Mouse (Mus musculus) intestine, embryonic 15.5 days (tissue): ENCODE results near the gene Fbxw26. TPM values are rescaled to one million over a fixed set of nuclear protein-coding genes. Genes with fewer than 3 reads are reported as not detected.
"Not testable (repeated sequence)": the region's sequence is repeated elsewhere in the genome, so short reads cannot be mapped to it uniquely, and the experiment has no call there.

Experiments used
- ATAC-seq: fragments of 200-750 bp; cut with Nextera tagmentation; 2 replicates; pipeline ENCODE4 v1.8.0; 2017; ENCODE audit warnings: moderate TSS enrichment, moderate library complexity
- H3K27ac ChIP-seq: fragments of 300-500 bp; sonication (generic); 2 replicates; pipeline ENCODE4 v1.5.1; 2015; ENCODE audit warnings: mild to moderate bottlenecking, inconsistent platforms
- H3K27me3 ChIP-seq: fragments of 300-500 bp; sonication (generic); replicated peaks from 2 replicates; pipeline ENCODE4 v1.6.1; 2015; ENCODE audit warnings: inconsistent platforms
- H3K36me3 ChIP-seq: fragments of 300-500 bp; sonication (generic); 2 replicates; pipeline ENCODE4 v1.6.1; 2015; ENCODE audit warnings: inconsistent platforms
- H3K4me1 ChIP-seq: fragments of 300-500 bp; sonication (generic); replicated peaks from 2 replicates; pipeline ENCODE4 v1.6.1; 2015; ENCODE audit warnings: inconsistent platforms
- H3K4me2 ChIP-seq: fragments of 300-500 bp; sonication (generic); replicated peaks from 2 replicates; pipeline ENCODE4 v1.6.1; 2015; ENCODE audit warnings: mild to moderate bottlenecking, inconsistent platforms
- H3K4me3 ChIP-seq: fragments of 300-500 bp; sonication (generic); replicated peaks from 2 replicates; pipeline ENCODE4 v1.5.1; 2015; ENCODE audit warnings: inconsistent platforms
- H3K9ac ChIP-seq: fragments of 300-500 bp; sonication (generic); 2 replicates; pipeline ENCODE4 v1.6.1; 2015; ENCODE audit warnings: inconsistent platforms
- H3K9me3 ChIP-seq: fragments of 300-500 bp; sonication (generic); 2 replicates; pipeline ENCODE4 v1.6.1; 2016; ENCODE audit warnings: inconsistent platforms
- WGBS: fragments of 180-500 bp; shearing (Covaris S2); methylation state at CpG from one replicate; pipeline ENCODE4 v1.1.7; 2015; 5-methylcytosine and 5-hydroxymethylcytosine counted together
- polyA plus RNA-seq: library from polyadenylated mRNA; unstranded; fragments of >200 nt; fragmentation: Nextera tagmentation; extraction: Ambion mirVana; gene quantifications from 2 replicates; pipeline ENCODE4 v1.2.1, GENCODE M21; 2015

Fbxw26 gene
- polyA plus RNA-seq, result not detected in 2 replicates

DNA sequence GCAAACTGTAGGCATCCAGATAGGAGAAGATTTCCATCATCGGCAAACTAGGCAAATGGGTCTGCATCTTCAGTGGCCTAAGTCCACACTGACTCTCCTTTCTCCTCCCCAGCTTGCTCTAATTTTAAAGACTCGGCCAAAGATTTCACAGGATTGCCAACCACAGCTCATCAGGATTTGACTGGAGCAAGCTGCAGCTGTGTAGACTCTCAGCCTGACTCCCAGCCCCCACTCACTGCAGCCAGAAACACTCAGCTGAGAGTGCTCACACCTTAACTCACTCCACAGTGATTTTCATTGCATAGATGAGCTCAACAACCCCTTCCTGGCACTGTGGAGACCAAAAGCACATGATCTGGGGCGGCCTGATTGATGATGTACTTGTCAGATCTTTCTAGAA lies at the start of gene Fbxw26:
Fbxw26 (minus strand) TSS at position 101 of the 400 bp plus-strand sequence.
- H3K4me1 ChIP-seq, H3K9ac ChIP-seq, H3K36me3 ChIP-seq, ATAC-seq, H3K4me3 ChIP-seq, H3K4me2 ChIP-seq, H3K27me3 ChIP-seq, H3K9me3 ChIP-seq, H3K27ac ChIP-seq: not testable (repeated sequence)
- 83% methylated on average over 3 of the region's 3 CpGs for WGBS

GRCm38 (mm10) chr9:109795221-109795620 lies 49.3 kb upstream of the Fbxw26 start:
- no peaks in the 10 kb centered on the region for H3K36me3 ChIP-seq
- H3K9ac ChIP-seq, result no peak overlapping the region
- no peaks in the 10 kb centered on the region for H3K4me1 ChIP-seq
- 63% methylated on average over 2 of the region's 2 CpGs for WGBS
- H3K27ac ChIP-seq, result no peak overlapping the region
- no peak overlapping the region for H3K4me2 ChIP-seq
- no peaks in the 10 kb centered on the region for H3K27me3 ChIP-seq
- no peaks in the 10 kb centered on the region for H3K9me3 ChIP-seq
- H3K4me3 ChIP-seq, result no peak overlapping the region
- ATAC-seq, result no peak

- H3K27me3 ChIP-seq, H3K36me3 ChIP-seq, H3K4me3 ChIP-seq, H3K9me3 ChIP-seq, H3K4me2 ChIP-seq, H3K9ac ChIP-seq, ATAC-seq, H3K27ac ChIP-seq, H3K4me1 ChIP-seq: not testable (repeated sequence)
- 84% methylated on average over 4 of the region's 4 CpGs for WGBS
These were observed 44.7 kb upstream of the Fbxw26 start, which contains the start of gene Fbxw27 for GRCm38 (mm10) chr9:109790570-109790969. Gene Fbxw27, minus strand, starts transcription at chr9:109790670.

DNA sequence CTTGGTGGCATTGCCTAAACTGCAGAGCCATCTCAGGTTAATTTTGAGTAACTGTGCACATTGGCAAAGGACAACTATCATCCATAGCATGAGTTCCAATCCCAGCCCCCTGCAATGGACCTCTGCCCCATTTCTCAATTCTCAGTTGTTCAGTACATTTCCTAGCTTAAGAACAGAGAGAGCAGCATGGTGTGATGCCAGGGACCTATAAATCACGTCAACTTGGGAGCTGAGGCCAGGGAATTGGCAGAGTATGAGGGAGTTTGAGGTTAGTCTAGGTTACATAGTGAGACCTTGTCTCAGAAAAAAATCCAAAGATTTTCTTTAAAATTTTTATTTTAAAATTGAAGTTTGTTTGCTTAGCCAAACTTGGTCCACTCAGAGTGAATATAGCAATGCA lies 21.0 kb upstream of the Fbxw26 start:
- H3K4me2 ChIP-seq, H3K4me1 ChIP-seq, H3K27ac ChIP-seq, H3K9me3 ChIP-seq, H3K27me3 ChIP-seq, H3K4me3 ChIP-seq, ATAC-seq, H3K9ac ChIP-seq, H3K36me3 ChIP-seq: not testable (repeated sequence)
- WGBS, result 83% methylated on average over 1 of the region's 1 CpGs

DNA sequence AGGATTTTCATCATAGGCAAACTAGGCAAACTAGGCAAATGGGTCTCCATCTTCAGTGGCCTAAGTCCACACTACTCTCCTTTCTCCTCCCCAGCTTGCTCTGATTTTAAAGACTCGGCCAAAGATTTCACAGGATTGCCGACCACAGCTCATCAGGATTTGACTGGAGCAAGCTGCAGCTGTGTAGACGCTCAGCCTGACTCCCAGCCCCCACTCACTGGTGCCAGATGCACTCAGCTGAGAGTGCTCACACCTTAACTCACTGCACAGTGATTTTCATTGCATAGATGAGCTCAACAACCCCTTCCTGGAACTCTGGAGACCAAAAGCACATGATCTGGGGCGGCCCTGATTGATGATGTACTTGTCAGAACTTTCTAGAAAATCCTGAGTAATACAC lies 43.3 kb downstream of the Fbxw26 start, which contains the start of gene Fbxw18:
Fbxw18 (minus strand) TSS at position 101 of the 400 bp plus-strand sequence.
- H3K27me3 ChIP-seq, ATAC-seq, H3K36me3 ChIP-seq, H3K4me2 ChIP-seq, H3K4me1 ChIP-seq, H3K9ac ChIP-seq, H3K27ac ChIP-seq, H3K4me3 ChIP-seq, H3K9me3 ChIP-seq: not testable (repeated sequence)
- 77% methylated on average over 4 of the region's 4 CpGs for WGBS

GRCm38 (mm10) chr9:109685299-109685698 lies 60.6 kb downstream of the Fbxw26 start:
- Histone ChIP-seq H3K4me1 (no peaks in the 10 kb centered on the region), H3K4me2 (no peak overlapping the region), H3K27me3 (no peaks in the 10 kb centered on the region), H3K9ac (no peak overlapping the region), H3K9me3 (no peaks in the 10 kb centered on the region), H3K4me3 (no peak overlapping the region), H3K27ac (no peak overlapping the region), H3K36me3 (no peaks in the 10 kb centered on the region)
- ATAC-seq, result no peak
- WGBS, result 0% methylated on average over 1 of the region's 1 CpGs

Other genes starting within 250 kb of the Fbxw26 start
- gene Fbxw15, start 177.8 kb downstream of the Fbxw26 start, polyA plus RNA-seq, result not detected in 2 replicates
- 0.11 TPM in 1 of 2 replicates, not detected in the other for gene Fbxw24, start 120.0 kb downstream of the Fbxw26 start, polyA plus RNA-seq
- gene Fbxw25, start 81.4 kb downstream of the Fbxw26 start, polyA plus RNA-seq, result not detected in 2 replicates
- not detected in 2 replicates for gene Fbxw18, start 43.4 kb downstream of the Fbxw26 start, polyA plus RNA-seq
- gene Fbxw27, start 44.6 kb upstream of the Fbxw26 start, polyA plus RNA-seq, result not detected in 2 replicates
- gene Spink8, start 66.2 kb upstream of the Fbxw26 start, polyA plus RNA-seq, result not detected in 2 replicates
- gene Nme6, start 86.7 kb upstream of the Fbxw26 start, polyA plus RNA-seq, result 88.4 and 96.6 TPM in 2 replicates
- 2.9 and 5.3 TPM in 2 replicates for gene Camp, start 103.5 kb upstream of the Fbxw26 start, polyA plus RNA-seq
- 32.1 and 32.5 TPM in 2 replicates for gene Cdc25a, start 129.5 kb upstream of the Fbxw26 start, polyA plus RNA-seq
- 53.0 and 54.4 TPM in 2 replicates for gene Map4, start 185.4 kb upstream of the Fbxw26 start, polyA plus RNA-seq